In genomic region chr13:43900758-43901157, GRCm38 (mm10) we compare ENCODE assay signal across 10 mouse cellular contexts.
A peak's percentile ranks its signal among the peaks of the same experiment; 100 is the strongest.
DNase-seq lines count a peak whose midpoint lies in the region; ATAC-seq and TF ChIP-seq lines count a peak whose summit lies in the region.
"Had no signal": no experiment of that assay in that cellular context is flagged by ENCODE, and none has a peak within 500 bp of the region (broad histone marks: within the 10 kb centered on the region; RNA-seq: fewer than 3 reads in every experiment).

No protein-coding gene starts in this region.

- no peak overlapping the region for H3K4me2 ChIP-seq in lung, embryonic 14.5 days
- H3K4me2 ChIP-seq in lung, postnatal 0 days (replicated peaks; ENCODE audit: low read depth, low read length) = no peak overlapping the region
- no peak overlapping the region for H3K4me2 ChIP-seq in myocyte (ENCODE audit: low read depth)
- H3K4me2 ChIP-seq: heart, embryonic 15.5 days had no signal

- peak; percentile 42 for TF ChIP-seq CTCF in heart, adult 2 months (IDR thresholded peaks at IDR 0.05)
- no peak for TF ChIP-seq CTCF in lung, embryonic 14.5 days (IDR thresholded peaks at IDR 0.05; ENCODE audit: low read depth)
- no peak for TF ChIP-seq CTCF in lung, postnatal 0 days (IDR thresholded peaks at IDR 0.05)

- no peak for ATAC-seq in lung, embryonic 14.5 days (ENCODE audit: insufficient read depth)
- ATAC-seq in lung, postnatal 0 days = no peak
- ATAC-seq: forebrain, embryonic 16.5 days had no signal

- TF ChIP-seq POLR2A in heart, adult 2 months (IDR thresholded peaks at IDR 0.05; ENCODE audit: insufficient read depth, low read depth, low read length) = no peak
- no peak for TF ChIP-seq POLR2A in myocyte (IDR thresholded peaks at IDR 0.05; ENCODE audit: insufficient read length, low read depth)

- TF ChIP-seq EP300 in heart, adult 2 months (IDR thresholded peaks at IDR 0.05; ENCODE audit: insufficient read depth, low read depth, low read length) = 0 out of 2 replicates have a peak, but pooled peaks have one; percentile 47
- no peak for TF ChIP-seq EP300 in lung, postnatal 0 days (IDR thresholded peaks at IDR 0.05)

- no peak overlapping the region for H3K9ac ChIP-seq in heart, adult 2 months (ENCODE audit: low read depth, low read length)
- no peak overlapping the region for H3K9ac ChIP-seq in lung, embryonic 14.5 days
- H3K9ac ChIP-seq in lung, postnatal 0 days (replicated peaks; ENCODE audit: low read depth) = no peak overlapping the region
- H3K9ac ChIP-seq: heart, embryonic 15.5 days had no signal

- H3ac ChIP-seq in myocyte (ENCODE audit: control insufficient read depth, insufficient read length) = no peak overlapping the region

- peak overlapping the region; percentile 21; the same call in 1 of the 2 replicates for H3K27ac ChIP-seq in heart, adult 2 months
- no peak overlapping the region for H3K27ac ChIP-seq in lung, embryonic 14.5 days (ENCODE audit: low read depth)
- no peak overlapping the region for H3K27ac ChIP-seq in lung, postnatal 0 days (ENCODE audit: low read length)
- no peak overlapping the region for H3K27ac ChIP-seq in midbrain, embryonic 10.5 days (replicated peaks)
- H3K27ac ChIP-seq: heart, embryonic 15.5 days had no signal

- intact Hi-C loops in heart, adult 2 months (cut with DNase I) = no loop called here
- intact Hi-C loops in heart, postnatal 25 days (cut with DNase I) = no loop called here

- H3K36me3 ChIP-seq in heart, adult 2 months (ENCODE audit: control insufficient read depth, insufficient read depth, low read length) = no peaks in the 10 kb centered on the region
- H3K36me3 ChIP-seq in lung, embryonic 14.5 days (ENCODE audit: insufficient read depth) = no peaks in the 10 kb centered on the region
- no peaks in the 10 kb centered on the region for H3K36me3 ChIP-seq in lung, postnatal 0 days (ENCODE audit: insufficient read depth, low read length)
- no peaks in the 10 kb centered on the region for H3K36me3 ChIP-seq in myocyte (ENCODE audit: control insufficient read depth, insufficient read depth)
- no peaks in the 10 kb centered on the region for H3K36me3 ChIP-seq in midbrain, embryonic 10.5 days
- H3K36me3 ChIP-seq: heart, embryonic 15.5 days had no signal

- WGBS in heart, adult 2 months = 43% methylated on average over 7 of the region's 7 CpGs
- 54% methylated on average over 7 of the region's 7 CpGs for WGBS in lung, embryonic 14.5 days
- 56% methylated on average over 7 of the region's 7 CpGs for WGBS in lung, postnatal 0 days
- 78% methylated on average over 7 of the region's 7 CpGs for whole genome bisulfite sequencing in midbrain, embryonic 10.5 days

- no peaks in the 10 kb centered on the region for H3K9me3 ChIP-seq in lung, embryonic 14.5 days (ENCODE audit: low read depth, low read length)
- H3K9me3 ChIP-seq in lung, postnatal 0 days (ENCODE audit: low read length) = no peaks in the 10 kb centered on the region
- H3K9me3 ChIP-seq in midbrain, embryonic 10.5 days (replicated peaks) = no peaks in the 10 kb centered on the region
- H3K9me3 ChIP-seq: heart, embryonic 15.5 days had no signal

- H3K4me3 ChIP-seq in heart, adult 2 months = no peak overlapping the region
- H3K4me3 ChIP-seq in lung, embryonic 14.5 days (ENCODE audit: low read depth, low read length) = no peak overlapping the region
- H3K4me3 ChIP-seq in lung, postnatal 0 days (ENCODE audit: low read depth, low read length) = no peak overlapping the region
- no peak overlapping the region for H3K4me3 ChIP-seq in myocyte
- no peak overlapping the region for H3K4me3 ChIP-seq in midbrain, embryonic 10.5 days
- H3K4me3 ChIP-seq: heart, embryonic 15.5 days had no signal

- no peaks in the 10 kb centered on the region for H3K27me3 ChIP-seq in heart, adult 2 months (ENCODE audit: control insufficient read depth, insufficient read depth, low read length)
- H3K27me3 ChIP-seq in lung, embryonic 14.5 days (ENCODE audit: insufficient read depth, low read length) = no peaks in the 10 kb centered on the region
- H3K27me3 ChIP-seq in lung, postnatal 0 days (replicated peaks; ENCODE audit: insufficient read depth, low read length) = no peaks in the 10 kb centered on the region
- H3K27me3 ChIP-seq in myocyte (ENCODE audit: control insufficient read depth, insufficient read depth, insufficient read length) = no peaks in the 10 kb centered on the region
- H3K27me3 ChIP-seq in midbrain, embryonic 10.5 days (ENCODE audit: low read depth, poor library complexity, severe bottlenecking) = peaks cover 32% of the 10 kb centered on the region
- H3K27me3 ChIP-seq: heart, embryonic 15.5 days had no signal

- H3K79me2 ChIP-seq in heart, adult 2 months (replicated peaks; ENCODE audit: control insufficient read depth, insufficient read depth, low read length) = no peaks in the 10 kb centered on the region
- H3K79me2 ChIP-seq in myocyte (ENCODE audit: control insufficient read depth, insufficient read depth) = no peaks in the 10 kb centered on the region

- peak; percentile 35 to 42 for DNase-seq in heart, adult 2 months
- no peak for DNase-seq in heart, postnatal 25 days (ENCODE audit: low spot score)
- DNase-seq in lung, embryonic 14.5 days = peak; percentile 15
- no peak for DNase-seq in lung, postnatal 0 days (ENCODE audit: low spot score)
- peak; percentile 72 for DNase-seq in cerebellum, adult 8-10 months
- no peak for DNase-seq in midbrain, embryonic 10.5 days (ENCODE audit: low spot score)
- no peak for DNase-seq in thymus, postnatal 4 days

- peaks cover 17% of the 10 kb centered on the region for H3K4me1 ChIP-seq in heart, adult 2 months (ENCODE audit: control insufficient read depth, insufficient read depth, low read length)
- no peaks in the 10 kb centered on the region for H3K4me1 ChIP-seq in lung, embryonic 14.5 days (ENCODE audit: insufficient read depth)
- H3K4me1 ChIP-seq in lung, postnatal 0 days (ENCODE audit: insufficient read depth, low read depth, low read length) = no peaks in the 10 kb centered on the region
- peaks cover 15% of the 10 kb centered on the region for H3K4me1 ChIP-seq in midbrain, embryonic 10.5 days

TF ChIP-seq in myocyte, 11 proteins besides CTCF, POLR2A, EP300 and RAD21:
- TF ChIP-seq MYOG (IDR thresholded peaks at IDR 0.05; ENCODE audit: control insufficient read depth in 1 of 3, insufficient read depth in 1 of 3, insufficient read length in 2 of 3, low read depth in 2 of 3) (peak in 2 of 3 experiments; percentile 35 to 56), TCF3 (IDR thresholded peaks at IDR 0.05; ENCODE audit: insufficient read length, low read depth) (no peak), MYOD1 (IDR thresholded peaks at IDR 0.05; ENCODE audit: control insufficient read depth in 1 of 3, insufficient read length in 2 of 3, low read depth in 2 of 3) (peak in 1 of 3 experiments; percentile 70)

Comparison
In these comparisons a context has a peak if more than half of its experiments do, and no peak if none do; other contexts are left out.
1. DNase-seq: peak in heart, adult 2 months (2 of 2), lung, embryonic 14.5 days (single experiment) and cerebellum, adult 8-10 months (single experiment); none in heart, postnatal 25 days (single experiment), lung, postnatal 0 days (single experiment), midbrain, embryonic 10.5 days (single experiment) and thymus, postnatal 4 days (single experiment).